Mouse (Mus musculus): ENCODE results near the gene Zcwpw1. TPM values are rescaled to one million over a fixed set of nuclear protein-coding genes. Genes with fewer than 3 reads are reported as not detected.
A peak's percentile ranks its signal among the peaks of the same experiment; 100 is the strongest.
"Not testable (repeated sequence)": the region's sequence is repeated elsewhere in the genome, so short reads cannot be mapped to it uniquely, and the experiment has no call there.

Zcwpw1 gene
- total and polyA plus RNA-seq, 2 experiments: 1.7 to 3.3 TPM

DNA sequence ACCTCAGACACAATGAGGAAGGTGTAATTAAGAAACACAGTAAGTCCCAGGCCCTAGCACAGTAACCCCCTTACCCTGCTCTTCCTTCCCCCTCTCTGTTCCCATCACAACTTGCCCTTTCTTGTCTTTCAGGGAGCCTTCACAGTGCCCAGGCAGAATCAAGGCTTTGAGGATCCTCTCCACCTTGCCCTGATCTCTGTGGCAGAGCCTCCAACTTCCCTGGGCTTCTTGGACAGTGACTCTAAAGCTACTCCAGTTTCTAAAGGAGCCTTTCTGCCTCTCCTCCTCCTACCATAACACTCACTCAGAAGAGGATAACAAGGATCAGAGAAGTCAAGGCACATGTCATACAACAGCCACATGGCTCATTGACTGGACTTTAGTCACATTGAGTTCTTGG is 49.0 kb downstream of the Zcwpw1 start:
- Histone ChIP-seq H3K4me1 (ENCODE audit: control insufficient read depth, insufficient read depth, low read length) (no peaks in the 10 kb centered on the region), H3K27me3 (ENCODE audit: control insufficient read depth, insufficient read depth, low read length) (no peaks in the 10 kb centered on the region), H3K9ac (ENCODE audit: low read depth, low read length) (no peak overlapping the region), H3K36me3 (ENCODE audit: control insufficient read depth, insufficient read depth, low read length) (no peaks in the 10 kb centered on the region), H3K79me2 (ENCODE audit: control insufficient read depth, insufficient read depth, low read length) (no peaks in the 10 kb centered on the region), H3K27ac (replicated peaks; ENCODE audit: insufficient read depth, low read depth, low read length) (no peak overlapping the region), H3K4me3 (ENCODE audit: insufficient read depth, low read depth, low read length) (no peak overlapping the region)
- DNase-seq (ENCODE audit: extremely low read depth, low read depth, low spot score): no peak
- no peak for TF ChIP-seq CTCF (IDR thresholded peaks at IDR 0.05; ENCODE audit: low read depth, low read length)
- no peak for TF ChIP-seq POLR2A (IDR thresholded peaks at IDR 0.05; ENCODE audit: extremely low read depth, insufficient read depth, low read length)

GRCm38 (mm10) chr5:137837110-137837509 is 49.5 kb downstream of the Zcwpw1 start:
- not testable (repeated sequence) for DNase-seq (ENCODE audit: extremely low read depth, low read depth, low spot score); H3K36me3 ChIP-seq (ENCODE audit: control insufficient read depth, insufficient read depth, low read length); H3K4me1 ChIP-seq (ENCODE audit: control insufficient read depth, insufficient read depth, low read length); H3K79me2 ChIP-seq (ENCODE audit: control insufficient read depth, insufficient read depth, low read length); H3K4me3 ChIP-seq (ENCODE audit: insufficient read depth, low read depth, low read length); H3K9ac ChIP-seq (ENCODE audit: low read depth, low read length); H3K27ac ChIP-seq (replicated peaks; ENCODE audit: insufficient read depth, low read depth, low read length); H3K27me3 ChIP-seq (ENCODE audit: control insufficient read depth, insufficient read depth, low read length)

DNA sequence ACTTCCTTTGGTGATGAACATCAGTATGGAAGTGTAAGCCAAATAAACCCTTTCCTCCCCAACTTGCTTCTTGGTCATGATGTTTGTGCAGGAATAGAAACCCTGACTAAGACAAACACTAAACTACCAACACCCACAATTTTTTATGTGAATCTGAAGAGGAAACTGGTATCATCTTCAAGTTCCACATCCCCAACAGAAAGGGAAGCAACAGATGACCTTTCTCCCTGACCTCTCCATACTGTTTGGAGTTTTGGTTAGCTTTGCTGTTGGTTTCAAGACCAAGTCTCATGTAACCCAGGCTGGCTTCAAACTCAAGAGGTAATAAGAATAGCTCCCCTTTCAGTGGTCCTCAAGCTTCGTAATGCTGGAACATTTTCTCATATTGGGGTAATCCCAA is 62.7 kb downstream of the Zcwpw1 start:
- H3K27ac ChIP-seq (replicated peaks; ENCODE audit: insufficient read depth, low read depth, low read length); H3K9ac ChIP-seq (ENCODE audit: low read depth, low read length); H3K79me2 ChIP-seq (ENCODE audit: control insufficient read depth, insufficient read depth, low read length); H3K36me3 ChIP-seq (ENCODE audit: control insufficient read depth, insufficient read depth, low read length); H3K4me1 ChIP-seq (ENCODE audit: control insufficient read depth, insufficient read depth, low read length); DNase-seq (ENCODE audit: extremely low read depth, low read depth, low spot score); H3K4me3 ChIP-seq (ENCODE audit: insufficient read depth, low read depth, low read length); H3K27me3 ChIP-seq (ENCODE audit: control insufficient read depth, insufficient read depth, low read length): not testable (repeated sequence)
- WGBS: 78% methylated on average over 1 of the region's 1 CpGs

DNA sequence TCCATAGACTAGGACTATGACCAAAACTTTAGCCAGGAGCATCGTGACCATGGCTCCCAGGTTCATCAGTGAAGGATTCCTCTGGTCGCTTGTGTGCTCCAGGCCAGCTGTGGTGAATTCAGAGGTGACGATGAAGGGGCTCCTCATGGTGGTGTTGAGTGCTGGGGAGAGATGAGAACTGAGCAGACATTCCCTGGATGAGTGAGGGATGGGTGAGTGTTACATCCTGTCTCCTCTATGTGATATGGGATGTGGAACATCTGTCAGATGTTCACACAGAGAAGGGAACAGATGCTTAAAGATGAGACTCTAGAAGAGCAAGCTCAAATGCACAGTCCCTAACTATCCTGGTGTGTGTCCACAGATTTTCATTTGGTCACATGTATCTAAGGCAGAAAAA is 67.3 kb downstream of the Zcwpw1 start:
- H3K27me3 ChIP-seq (ENCODE audit: control insufficient read depth, insufficient read depth, low read length); H3K36me3 ChIP-seq (ENCODE audit: control insufficient read depth, insufficient read depth, low read length); H3K9ac ChIP-seq (ENCODE audit: low read depth, low read length); H3K4me3 ChIP-seq (ENCODE audit: insufficient read depth, low read depth, low read length); H3K4me1 ChIP-seq (ENCODE audit: control insufficient read depth, insufficient read depth, low read length); H3K79me2 ChIP-seq (ENCODE audit: control insufficient read depth, insufficient read depth, low read length); DNase-seq (ENCODE audit: extremely low read depth, low read depth, low spot score); H3K27ac ChIP-seq (replicated peaks; ENCODE audit: insufficient read depth, low read depth, low read length): not testable (repeated sequence)
- WGBS: 86% methylated on average over 3 of the region's 3 CpGs

DNA sequence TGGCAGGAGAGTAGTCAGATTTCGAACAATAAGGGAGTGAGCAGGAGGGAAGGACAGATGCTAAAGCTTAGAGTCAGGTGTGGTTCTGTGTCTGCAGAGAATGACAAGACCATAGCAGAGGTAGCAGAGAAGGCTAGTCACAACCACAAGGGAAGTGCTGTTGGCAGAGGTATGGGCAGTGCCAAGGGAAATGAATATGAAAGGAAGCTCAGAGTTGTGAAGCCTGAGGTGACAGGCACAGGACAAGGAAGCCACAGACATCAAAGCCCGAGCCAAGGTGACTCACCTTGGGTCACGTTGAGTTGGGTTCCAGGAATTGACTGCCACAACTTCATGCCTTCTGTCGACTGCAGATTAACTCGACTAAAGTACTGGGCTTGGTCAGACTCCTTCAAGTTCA is 69.3 kb downstream of the Zcwpw1 start:
- not testable (repeated sequence) for DNase-seq (ENCODE audit: extremely low read depth, low read depth, low spot score); H3K9ac ChIP-seq (ENCODE audit: low read depth, low read length)
- 70% methylated on average over 5 of the region's 5 CpGs for WGBS

GRCm38 (mm10) chr5:137857960-137858710 is 70.5 kb downstream of the Zcwpw1 start, which contains the start of gene Pilrb1:
Gene Pilrb1, minus strand, starts transcription at chr5:137858106.
- not testable (repeated sequence) for H3K9ac ChIP-seq (ENCODE audit: low read depth, low read length); H3K4me1 ChIP-seq (ENCODE audit: control insufficient read depth, insufficient read depth, low read length); H3K79me2 ChIP-seq (ENCODE audit: control insufficient read depth, insufficient read depth, low read length); H3K36me3 ChIP-seq (ENCODE audit: control insufficient read depth, insufficient read depth, low read length); DNase-seq (ENCODE audit: extremely low read depth, low read depth, low spot score); H3K27me3 ChIP-seq (ENCODE audit: control insufficient read depth, insufficient read depth, low read length)
- WGBS: 70% methylated on average over 2 of the region's 2 CpGs
- Histone ChIP-seq H3K4me3 (ENCODE audit: insufficient read depth, low read depth, low read length) (peak within 1 kb of the TSS; percentile 41), H3K27ac (replicated peaks; ENCODE audit: insufficient read depth, low read depth, low read length) (peak within 1 kb of the TSS; percentile 43; the same call in 1 of the 2 replicates)

More for the DNA sequence above, 69.3 kb downstream of the Zcwpw1 start:
- not testable (repeated sequence) for H3K27me3 ChIP-seq (ENCODE audit: control insufficient read depth, insufficient read depth, low read length); H3K79me2 ChIP-seq (ENCODE audit: control insufficient read depth, insufficient read depth, low read length); H3K36me3 ChIP-seq (ENCODE audit: control insufficient read depth, insufficient read depth, low read length); H3K4me1 ChIP-seq (ENCODE audit: control insufficient read depth, insufficient read depth, low read length); H3K4me3 ChIP-seq (ENCODE audit: insufficient read depth, low read depth, low read length)
- H3K27ac ChIP-seq (replicated peaks; ENCODE audit: insufficient read depth, low read depth, low read length): peak overlapping the region; percentile 43; the same call in 1 of the 2 replicates

DNA sequence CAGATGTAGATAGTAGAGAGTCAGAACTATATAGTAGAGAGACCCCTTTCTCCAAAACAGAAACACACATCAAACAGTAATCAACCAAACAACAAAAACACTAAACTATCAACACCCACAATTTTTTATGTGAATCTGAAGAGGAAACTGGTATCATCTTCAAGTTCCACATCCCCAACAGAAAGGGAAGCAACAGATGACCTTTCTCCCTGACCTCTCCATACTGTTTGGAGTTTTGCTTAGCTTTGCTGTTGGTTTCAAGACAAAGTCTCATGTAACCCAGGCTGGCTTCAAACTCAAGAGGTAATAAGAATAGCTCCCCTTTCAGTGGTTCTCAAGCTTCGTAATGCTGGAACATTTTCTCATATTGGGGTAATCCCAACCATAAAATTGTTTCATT is 76.4 kb downstream of the Zcwpw1 start:
- H3K4me1 ChIP-seq (ENCODE audit: control insufficient read depth, insufficient read depth, low read length); H3K79me2 ChIP-seq (ENCODE audit: control insufficient read depth, insufficient read depth, low read length); H3K27me3 ChIP-seq (ENCODE audit: control insufficient read depth, insufficient read depth, low read length); DNase-seq (ENCODE audit: extremely low read depth, low read depth, low spot score); H3K4me3 ChIP-seq (ENCODE audit: insufficient read depth, low read depth, low read length); H3K36me3 ChIP-seq (ENCODE audit: control insufficient read depth, insufficient read depth, low read length); H3K27ac ChIP-seq (replicated peaks; ENCODE audit: insufficient read depth, low read depth, low read length); H3K9ac ChIP-seq (ENCODE audit: low read depth, low read length): not testable (repeated sequence)
- 95% methylated on average over 1 of the region's 1 CpGs for WGBS

- not testable (repeated sequence) for H3K36me3 ChIP-seq (ENCODE audit: control insufficient read depth, insufficient read depth, low read length); H3K79me2 ChIP-seq (ENCODE audit: control insufficient read depth, insufficient read depth, low read length); DNase-seq (ENCODE audit: extremely low read depth, low read depth, low spot score); H3K9ac ChIP-seq (ENCODE audit: low read depth, low read length); H3K27ac ChIP-seq (replicated peaks; ENCODE audit: insufficient read depth, low read depth, low read length); H3K27me3 ChIP-seq (ENCODE audit: control insufficient read depth, insufficient read depth, low read length); H3K4me1 ChIP-seq (ENCODE audit: control insufficient read depth, insufficient read depth, low read length); H3K4me3 ChIP-seq (ENCODE audit: insufficient read depth, low read depth, low read length)
- WGBS: 86% methylated on average over 2 of the region's 2 CpGs
These were observed 81.0 kb downstream of the Zcwpw1 start for GRCm38 (mm10) chr5:137868600-137868999.

- not testable (repeated sequence) for H3K36me3 ChIP-seq (ENCODE audit: control insufficient read depth, insufficient read depth, low read length); H3K79me2 ChIP-seq (ENCODE audit: control insufficient read depth, insufficient read depth, low read length); DNase-seq (ENCODE audit: extremely low read depth, low read depth, low spot score); H3K27me3 ChIP-seq (ENCODE audit: control insufficient read depth, insufficient read depth, low read length); H3K27ac ChIP-seq (replicated peaks; ENCODE audit: insufficient read depth, low read depth, low read length); H3K4me1 ChIP-seq (ENCODE audit: control insufficient read depth, insufficient read depth, low read length)
- Histone ChIP-seq H3K4me3 (ENCODE audit: insufficient read depth, low read depth, low read length) (peak within 1 kb of the TSS; percentile 2; the same call in 1 of the 2 replicates), H3K9ac (ENCODE audit: low read depth, low read length) (0 out of 2 replicates have a peak within 1 kb of the TSS, but pooled peaks have one; percentile 38)
- 74% methylated on average over 3 of the region's 3 CpGs for WGBS
These were observed 84.2 kb downstream of the Zcwpw1 start, which contains the start of gene Pilrb2 for GRCm38 (mm10) chr5:137871644-137872380. Gene Pilrb2, minus strand, starts transcription at chr5:137871815.
